Mouse (Mus musculus) CH12.LX (cell line): ENCODE data around the gene Fam172a. TPM values are rescaled to one million over a fixed set of nuclear protein-coding genes. Genes with fewer than 3 reads are reported as not detected.
A peak's percentile ranks its signal among the peaks of the same experiment; 100 is the strongest.

Experiments
- DNase-seq: peaks from one replicate; pipeline ENCODE4 v3.0.0-alpha.2; 2013; ENCODE audit errors: extremely low read depth
- H3K27ac ChIP-seq: 2 replicates; pipeline ENCODE4 v1.5.1; 2012; ENCODE audit warnings: low read depth, mild to moderate bottlenecking, control low read depth, moderate library complexity; ENCODE audit not compliant: insufficient read depth
- H3K27me3 ChIP-seq: replicated peaks from 2 replicates; pipeline ENCODE3; 2012; ENCODE audit warnings: inconsistent platforms
- H3K36me3 ChIP-seq, 2 experiments: replicated peaks in 1 of 2; 2 replicates each; pipeline versions ENCODE3 to v1.6.1; 2012; ENCODE audit warnings: inconsistent platforms in 1 of 2, low read length in 1 of 2, mild to moderate bottlenecking in 1 of 2, mixed read lengths in 1 of 2, moderate library complexity in 1 of 2; ENCODE audit not compliant: control insufficient read depth in 1 of 2, insufficient read depth in 1 of 2
- H3K4me1 ChIP-seq, 2 experiments: 2 replicates each; pipeline ENCODE4 v1.6.1; 2012; ENCODE audit warnings: inconsistent platforms in 1 of 2, moderate library complexity in 1 of 2; ENCODE audit not compliant: insufficient read depth in 2 of 2, control insufficient read depth in 1 of 2
- H3K4me2 ChIP-seq: 2 replicates; pipeline ENCODE4 v1.6.1; 2012; ENCODE audit warnings: low read depth, mild to moderate bottlenecking, control low read depth; ENCODE audit not compliant: poor library complexity, insufficient read depth, severe bottlenecking
- H3K4me3 ChIP-seq, 3 experiments: fragments of 150-350 bp in 1 of 3; sonication (generic) in 1 of 3; replicated peaks in 1 of 3; 2 replicates each; pipeline versions ENCODE3 to v1.5.1; 2011 to 2012; ENCODE audit warnings: low read depth in 2 of 3, low read length in 2 of 3, mild to moderate bottlenecking in 2 of 3, moderate library complexity in 2 of 3, control low read depth in 1 of 3, improper control_type of control experiment in 1 of 3, inconsistent platforms in 1 of 3, mixed read lengths in 1 of 3; ENCODE audit not compliant: poor library complexity in 1 of 3
- H3K79me2 ChIP-seq: replicated peaks from 2 replicates; pipeline ENCODE4 v1.6.1; 2012; ENCODE audit warnings: mild to moderate bottlenecking, moderate library complexity; ENCODE audit not compliant: control insufficient read depth, poor library complexity, insufficient read depth, severe bottlenecking; ENCODE audit errors: extremely low read depth
- H3K9ac ChIP-seq: 2 replicates; pipeline ENCODE4 v1.6.1; 2012; ENCODE audit warnings: low read depth, mild to moderate bottlenecking, control low read depth, moderate library complexity; ENCODE audit not compliant: insufficient read depth
- H3K9me3 ChIP-seq: replicated peaks from 2 replicates; pipeline ENCODE3; 2012; ENCODE audit warnings: low read length, inconsistent platforms, mixed read lengths
- CHD2 ChIP-seq: IDR thresholded peaks from 2 replicates; pipeline ENCODE4 v1.6.1; 2011; ENCODE audit warnings: low read length, improper control_type of control experiment
- CTCF ChIP-seq, 2 experiments: IDR thresholded peaks in 1 of 2; conservative IDR thresholded peaks in 1 of 2; 2 replicates each; pipeline ENCODE4 v1.5.1; 2011 to 2012; ENCODE audit warnings: low read depth in 2 of 2, low read length in 2 of 2, improper control_type of control experiment in 1 of 2, inconsistent platforms in 1 of 2, mild to moderate bottlenecking in 1 of 2, moderate library complexity in 1 of 2
- E2F4 ChIP-seq: IDR thresholded peaks from 2 replicates; pipeline ENCODE4 v1.6.1; 2011; ENCODE audit warnings: low read depth, low read length, improper control_type of control experiment; ENCODE audit not compliant: insufficient replicate concordance
- ELF1 ChIP-seq: IDR thresholded peaks from 2 replicates; pipeline ENCODE4 v1.6.1; 2014; ENCODE audit warnings: low read depth, mild to moderate bottlenecking, inconsistent platforms, low read length, improper control_type of control experiment
- EP300 ChIP-seq: IDR thresholded peaks from 2 replicates; pipeline ENCODE4 v1.6.1; 2011; ENCODE audit warnings: low read length, improper control_type of control experiment
- GABPA ChIP-seq: IDR thresholded peaks from 2 replicates; pipeline ENCODE4 v1.6.1; 2012; ENCODE audit warnings: low read depth, low read length, improper control_type of control experiment, inconsistent platforms; ENCODE audit not compliant: insufficient replicate concordance
- JUN ChIP-seq: IDR thresholded peaks from 2 replicates; pipeline ENCODE4 v1.6.1; 2011; ENCODE audit warnings: low read depth, mild to moderate bottlenecking, low read length, improper control_type of control experiment, moderate library complexity; ENCODE audit not compliant: insufficient read depth
- JUND ChIP-seq: conservative IDR thresholded peaks from 2 replicates; pipeline ENCODE4 v1.6.1; 2011; ENCODE audit warnings: low read depth, low read length, improper control_type of control experiment
- MAFK ChIP-seq: IDR thresholded peaks from 2 replicates; pipeline ENCODE4 v1.6.1; 2011; ENCODE audit warnings: low read length, improper control_type of control experiment; ENCODE audit not compliant: insufficient replicate concordance
- MXI1 ChIP-seq: IDR thresholded peaks from 2 replicates; pipeline ENCODE4 v1.6.1; 2011; ENCODE audit warnings: mild to moderate bottlenecking, low read depth, low read length, improper control_type of control experiment
- NELFE ChIP-seq: IDR thresholded peaks from 2 replicates; pipeline ENCODE4 v1.6.1; 2011; ENCODE audit warnings: low read depth, low read length, improper control_type of control experiment
- NRF1 ChIP-seq: IDR thresholded peaks from 2 replicates; pipeline ENCODE4 v1.6.1; 2014; ENCODE audit warnings: low read depth, mild to moderate bottlenecking, inconsistent platforms, low read length, improper control_type of control experiment, moderate library complexity
- POLR2A ChIP-seq: IDR thresholded peaks from 2 replicates; pipeline ENCODE4 v1.6.1; 2011; ENCODE audit warnings: low read depth, mild to moderate bottlenecking, improper control_type of control experiment, low read length
- POLR2AphosphoS2 ChIP-seq: IDR thresholded peaks from 2 replicates; pipeline ENCODE4 v1.6.1; 2011; ENCODE audit warnings: low read depth, low read length, improper control_type of control experiment
- RAD21 ChIP-seq: IDR thresholded peaks from 2 replicates; pipeline ENCODE4 v1.6.1; 2011; ENCODE audit warnings: low read depth, mild to moderate bottlenecking, low read length, improper control_type of control experiment, moderate library complexity
- RCOR1 ChIP-seq: conservative IDR thresholded peaks from 2 replicates; pipeline ENCODE4 v1.6.1; 2012; ENCODE audit warnings: low read depth, mild to moderate bottlenecking, inconsistent platforms, low read length, improper control_type of control experiment
- SMC3 ChIP-seq: IDR thresholded peaks from 2 replicates; pipeline ENCODE4 v1.6.1; 2011; ENCODE audit warnings: low read depth, low read length, improper control_type of control experiment
- TBP ChIP-seq: conservative IDR thresholded peaks from 2 replicates; pipeline ENCODE4 v1.6.1; 2011; ENCODE audit warnings: low read depth, low read length, improper control_type of control experiment
- TCF12 ChIP-seq: IDR thresholded peaks from 2 replicates; pipeline ENCODE4 v1.6.1; 2014; ENCODE audit warnings: low read depth, mild to moderate bottlenecking, inconsistent platforms, low read length, improper control_type of control experiment
- UBTF ChIP-seq: IDR thresholded peaks from 2 replicates; pipeline ENCODE4 v1.6.1; 2012; ENCODE audit warnings: low read depth, mild to moderate bottlenecking, inconsistent platforms, low read length, improper control_type of control experiment, moderate library complexity
- USF1 ChIP-seq: IDR thresholded peaks from 2 replicates; pipeline ENCODE4 v1.6.1; 2014; ENCODE audit warnings: low read depth, mild to moderate bottlenecking, inconsistent platforms, low read length, improper control_type of control experiment
- USF2 ChIP-seq: conservative IDR thresholded peaks from 2 replicates; pipeline ENCODE4 v1.6.1; 2011; ENCODE audit warnings: low read depth, low read length, improper control_type of control experiment
- ZC3H11A ChIP-seq: IDR thresholded peaks from 2 replicates; pipeline ENCODE4 v1.6.1; 2012; ENCODE audit warnings: low read depth, mild to moderate bottlenecking, inconsistent platforms, low read length, improper control_type of control experiment
- ZNF384 ChIP-seq: IDR thresholded peaks from 2 replicates; pipeline ENCODE4 v1.6.1; 2012; ENCODE audit warnings: low read depth, low read length, improper control_type of control experiment, inconsistent platforms
- dilution Hi-C: fragments of 300-500 bp; cut with MboI; formaldehyde crosslinking; loops from 2 replicates; pipeline ENCODE4 v1.14.3; 2020; ENCODE audit warnings: low sequenced_read_pairs; ENCODE audit not compliant: extremely low pct_unique_long_range_greater_than_20kb, extremely low pct_ligation_motif_present
- in situ Hi-C: fragments of 300-500 bp; cut with MboI; formaldehyde crosslinking; loops from 3 replicates; pipeline ENCODE4 v1.14.3; 2019; ENCODE audit warnings: low sequenced_read_pairs, low pct_ligation_motif_present, low pct_unique_long_range_greater_than_20kb, mixed read lengths
- polyA plus RNA-seq: library from polyadenylated mRNA; unstranded; fragments of >175 nt; gene quantifications from 2 replicates; pipeline ENCODE4 v1.2.1, GENCODE M21; 2012; ENCODE audit warnings: low read depth; ENCODE audit not compliant: insufficient read length
- total RNA-seq, 2 experiments: library from RNA; depleted of rRNA; stranded (reverse); fragments of 300-350 nt in 1 of 2; fragments of >200 nt in 1 of 2; gene quantifications; 2 replicates each; pipeline ENCODE4 v1.2.3; 2012 to 2014

Fam172a gene
- total and polyA plus RNA-seq, 3 experiments, result 12.2 to 24.7 (median 16.9) TPM

DNA sequence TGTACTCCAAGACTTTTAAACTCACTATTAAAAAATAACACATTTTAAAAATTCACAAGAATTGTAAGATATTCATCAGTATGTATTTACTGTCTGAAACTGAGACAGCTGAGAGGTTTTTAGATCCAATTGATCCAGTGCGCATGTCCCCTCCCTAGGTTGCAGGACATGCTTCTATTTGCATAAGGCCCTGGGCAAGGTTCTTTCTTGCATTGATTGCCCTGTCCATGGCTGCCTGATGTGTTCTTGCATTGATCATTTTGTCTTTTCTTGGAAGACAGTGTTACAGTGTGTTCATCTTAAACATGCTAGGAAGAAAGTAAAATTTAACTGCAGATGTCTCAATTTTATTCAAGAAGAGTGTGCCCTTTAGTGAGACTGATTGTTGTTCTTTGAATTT lies 275.3 kb downstream of the Fam172a start:
- no peaks in the 10 kb centered on the region for H3K36me3 ChIP-seq
- no peak overlapping the region for H3K4me2 ChIP-seq
- dilution Hi-C loops (no loop called here), in situ Hi-C loops (loop anchor here (25.0 kb wide), 1 partner anchor 210 kb away; the partner anchor contains the start of gene Nr2f1)
- no peak for DNase-seq
- H3K27me3 ChIP-seq, result no peaks in the 10 kb centered on the region
- H3K4me1 ChIP-seq, result no peaks in the 10 kb centered on the region
- no peaks in the 10 kb centered on the region for H3K9me3 ChIP-seq
- no peak overlapping the region for H3K27ac ChIP-seq
- TF ChIP-seq POLR2AphosphoS2 (no peak), GABPA (no peak), E2F4 (no peak), TBP (no peak), POLR2A (no peak), ZNF384 (no peak), MXI1 (no peak), ELF1 (no peak), RCOR1 (no peak), NELFE (no peak), UBTF (no peak), JUND (no peak), ZC3H11A (no peak), USF1 (no peak), CHD2 (no peak), NRF1 (no peak), USF2 (no peak), EP300 (no peak), TCF12 (no peak), JUN (no peak)
- H3K4me3 ChIP-seq, result no peak overlapping the region
- no peaks in the 10 kb centered on the region; the same call in 1 of the 2 replicates for H3K79me2 ChIP-seq
- no peak overlapping the region for H3K9ac ChIP-seq

- dilution Hi-C loops (no loop called here), in situ Hi-C loops (loop anchor here (25.0 kb wide), 1 partner anchor 205 kb away; the partner anchor contains the start of gene Nr2f1)
- no peak overlapping the region for H3K4me3 ChIP-seq
- peak; percentile 18 for DNase-seq
- H3K9me3 ChIP-seq, result no peaks in the 10 kb centered on the region
- H3K9ac ChIP-seq, result no peak overlapping the region
- no peak for TF ChIP-seq MAFK
- TF ChIP-seq SMC3, result peak; percentile 57
- TF ChIP-seq RAD21, result peak; percentile 69
- TF ChIP-seq CTCF (conservative IDR thresholded peaks at IDR 0.05 in 1 of 2, IDR thresholded peaks at IDR 0.05 in 1 of 2; ENCODE audit: low read depth in 2 of 2, low read length in 2 of 2), result peak in 1 of 2 experiments; percentile 68; a peak in 2 of 4 replicates
- TF ChIP-seq, all 38 proteins: peak for 3
- Histone ChIP-seq H3K36me3 (no peaks in the 10 kb centered on the region), H3K27ac (no peak overlapping the region), H3K4me2 (no peak overlapping the region), H3K27me3 (no peaks in the 10 kb centered on the region), H3K79me2 (no peaks in the 10 kb centered on the region; the same call in 1 of the 2 replicates), H3K4me1 (no peaks in the 10 kb centered on the region)
Observed at GRCm38 (mm10) chr13:77982105-77982851, 280.4 kb downstream of the Fam172a start.
